Mouse (Mus musculus): ENCODE data around the gene Gm17949. TPM values are rescaled to one million over a fixed set of nuclear protein-coding genes. Genes with fewer than 3 reads are reported as not detected.

Gene Gm17949
- 0.17 and 0.23 TPM in 2 replicates for polyA plus RNA-seq (2012; ENCODE audit: low replicate concordance)

GRCm38 (mm10) chr17:57011236-57012141, at the start of gene Gm17949, which contains the start of gene Gtf2f1:
Gm17949 (plus strand) TSS chr17:57011469.
Gtf2f1 (minus strand) TSS chr17:57011288.

GRCm38 (mm10) chr17:56982013-56982412, 29.3 kb upstream of the Gm17949 start, which contains the start of gene Acer1:
Acer1 (minus strand) TSS chr17:56982126.

DNA sequence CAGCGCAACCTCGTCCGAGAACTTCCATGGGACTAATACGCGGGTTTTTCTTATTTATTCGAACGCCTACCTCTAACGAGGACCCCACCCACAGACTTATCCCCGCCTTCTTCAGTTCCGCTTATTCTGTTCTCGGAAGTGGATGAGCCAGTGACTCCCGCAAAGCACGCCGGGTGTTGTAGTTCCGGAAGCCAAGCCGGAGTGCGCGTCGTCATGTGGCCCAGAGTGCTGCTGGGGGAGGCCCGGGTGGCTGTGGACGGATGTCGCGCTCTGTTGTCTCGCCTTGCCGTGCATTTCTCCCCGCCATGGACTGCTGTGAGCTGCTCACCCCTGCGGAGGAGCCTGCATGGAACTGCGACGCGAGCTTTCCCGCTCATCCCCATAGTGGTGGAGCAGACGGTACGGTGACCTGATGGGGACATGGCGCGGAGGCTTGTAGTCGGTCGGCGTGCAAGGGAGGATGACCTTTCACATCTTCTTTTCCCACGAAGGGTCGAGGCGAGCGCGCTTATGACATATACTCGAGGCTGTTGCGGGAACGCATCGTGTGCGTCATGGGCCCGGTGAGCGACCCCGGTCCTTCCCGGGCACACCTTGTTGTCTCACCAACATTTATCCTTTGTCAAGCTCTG, 21.0 kb upstream of the Gm17949 start, which contains the start of gene Clpp:
Clpp (plus strand) TSS at position 191 of the 632 bp plus-strand sequence.

GRCm38 (mm10) chr17:56997029-56997667, 14.1 kb upstream of the Gm17949 start, which contains the start of gene Alkbh7:
Alkbh7 (plus strand) TSS chr17:56997339.

GRCm38 (mm10) chr17:56999968-57000609, 11.2 kb upstream of the Gm17949 start, which contains the start of gene Pspn:
Pspn (minus strand) TSS chr17:57000018.

DNA sequence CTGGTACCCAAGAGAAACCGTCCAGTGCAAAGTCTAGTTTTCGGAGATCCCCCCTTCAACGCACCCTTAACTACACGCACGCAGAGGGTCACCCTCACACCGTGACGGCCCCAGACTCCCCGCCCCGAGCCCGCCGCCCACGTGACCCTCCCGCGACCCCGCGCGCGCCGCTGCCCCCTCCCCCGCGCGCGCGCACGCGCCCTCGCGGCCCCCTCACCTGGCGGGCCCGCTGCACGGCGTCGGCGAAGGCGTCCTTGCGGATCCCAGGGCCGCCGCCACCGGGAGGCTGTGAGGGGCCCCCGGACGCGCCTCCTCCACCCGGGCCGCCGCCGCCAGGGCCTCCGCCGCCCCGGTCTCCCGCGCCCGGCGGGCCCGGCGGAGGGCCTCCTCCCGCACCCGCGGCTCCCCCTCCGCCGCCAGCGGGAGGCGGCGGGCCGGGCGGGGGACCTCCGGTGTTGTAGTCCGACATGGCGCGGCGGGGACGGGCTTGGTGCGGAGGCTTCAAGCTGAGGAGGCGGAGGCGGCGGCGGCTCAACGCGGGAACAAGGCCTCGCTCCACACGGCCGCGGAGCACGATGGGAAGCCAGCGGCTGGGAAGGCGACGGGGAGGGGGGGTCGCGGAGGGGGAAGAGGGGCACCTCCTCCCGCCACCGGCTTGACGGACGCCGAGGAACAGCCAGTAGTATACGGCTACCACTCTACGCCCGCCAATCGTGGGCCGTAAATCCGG, 19.8 kb downstream of the Gm17949 start, which contains the start of gene Khsrp:
Khsrp (minus strand) TSS at position 592 of the 730 bp plus-strand sequence.

DNA sequence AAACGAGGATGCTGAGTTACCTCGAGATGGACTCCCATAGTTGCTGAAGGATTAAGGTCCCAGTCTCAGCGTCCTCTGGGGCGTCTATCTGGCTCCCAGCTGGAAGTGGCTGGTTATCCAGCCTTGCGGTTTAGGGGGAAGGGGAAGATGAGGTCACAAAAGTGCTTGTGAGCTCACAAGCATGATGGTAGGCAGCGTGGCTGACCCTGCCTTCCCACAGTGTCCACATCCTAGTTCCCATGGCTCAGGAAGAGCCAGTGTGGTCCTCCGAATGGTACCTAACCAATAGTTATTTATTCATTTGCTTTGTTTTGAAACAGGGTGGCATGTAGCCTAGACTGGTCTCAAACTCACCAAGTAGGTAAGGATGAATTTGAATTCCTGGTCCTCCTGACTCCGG, 30.3 kb downstream of the Gm17949 start, which contains the start of gene Slc25a41:
Slc25a41 (minus strand) TSS at position 101 of the 400 bp plus-strand sequence.

DNA sequence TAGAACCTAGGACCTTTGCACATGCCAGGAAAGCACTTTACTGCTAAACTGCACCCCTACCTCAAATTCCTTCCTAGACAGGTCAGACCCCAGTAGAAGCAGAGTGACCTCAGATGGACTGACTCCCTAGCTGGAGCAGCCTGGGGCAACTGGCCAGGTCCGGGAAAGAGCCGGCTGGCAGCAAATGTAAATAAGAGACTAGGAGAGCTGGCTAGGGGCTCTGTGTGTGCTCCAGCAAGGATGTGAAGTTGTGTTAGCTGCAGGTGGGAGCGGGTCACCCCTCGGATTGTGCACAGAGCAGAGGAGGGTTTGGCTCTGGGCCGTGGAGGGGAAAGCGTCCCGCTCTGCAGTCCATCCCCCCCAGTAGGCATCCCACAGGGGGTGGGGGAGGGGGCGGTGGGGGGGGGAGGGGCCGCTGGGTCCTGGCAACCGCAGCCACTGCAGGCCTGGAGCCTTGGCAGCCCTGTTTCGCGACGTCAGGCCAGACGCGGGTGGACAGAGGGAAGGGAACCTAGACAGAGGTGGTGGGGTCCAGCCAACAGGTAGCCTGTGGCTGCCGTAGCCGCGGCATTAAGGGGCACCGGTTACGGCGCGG, 47.7 kb downstream of the Gm17949 start, which contains the start of gene Crb3:
Crb3 (plus strand) TSS at position 215 of the 595 bp plus-strand sequence.

GRCm38 (mm10) chr17:57059486-57059977, 48.3 kb downstream of the Gm17949 start, which contains the start of gene Slc25a23:
Slc25a23 (minus strand) TSS chr17:57059863.

Other genes starting within 250 kb of the Gm17949 start
- gene Dus3l, start 246.7 kb upstream of the Gm17949 start, polyA plus RNA-seq (2012; ENCODE audit: low replicate concordance), result 70.9 and 106 TPM in 2 replicates
- gene Prr22, start 241.2 kb upstream of the Gm17949 start, polyA plus RNA-seq (2012; ENCODE audit: low replicate concordance), result 6.7 and 14.6 TPM in 2 replicates
- gene Rfx2, start 180.5 kb upstream of the Gm17949 start, polyA plus RNA-seq (2012; ENCODE audit: low replicate concordance), result 24.1 and 36.3 TPM in 2 replicates
- gene Acsbg2, start 137.0 kb upstream of the Gm17949 start, polyA plus RNA-seq (2012; ENCODE audit: low replicate concordance), result not detected in 2 replicates
- gene 1700061G19Rik, start 136.0 kb upstream of the Gm17949 start, polyA plus RNA-seq (2012; ENCODE audit: low replicate concordance), result not detected in 2 replicates
- gene Mllt1, start 76.1 kb upstream of the Gm17949 start, polyA plus RNA-seq (2012; ENCODE audit: low replicate concordance), result 88.4 and 103 TPM in 2 replicates
- gene Acer1, start 29.3 kb upstream of the Gm17949 start, polyA plus RNA-seq (2012; ENCODE audit: low replicate concordance), result not detected in 2 replicates
- 37.7 and 105 TPM in 2 replicates for gene Clpp, start 21.2 kb upstream of the Gm17949 start, polyA plus RNA-seq (2012; ENCODE audit: low replicate concordance)
- gene Alkbh7, start 14.1 kb upstream of the Gm17949 start, polyA plus RNA-seq (2012; ENCODE audit: low replicate concordance), result 25.6 and 38.2 TPM in 2 replicates
- not detected in 2 replicates for gene Pspn, start 11.5 kb upstream of the Gm17949 start, polyA plus RNA-seq (2012; ENCODE audit: low replicate concordance)
- 81.6 and 94.3 TPM in 2 replicates for gene Gtf2f1, start 181 bp upstream of the Gm17949 start, polyA plus RNA-seq (2012; ENCODE audit: low replicate concordance)
- 248 and 458 TPM in 2 replicates for gene Khsrp, start 20.1 kb downstream of the Gm17949 start, polyA plus RNA-seq (2012; ENCODE audit: low replicate concordance)
- not detected in 2 replicates for gene Slc25a41, start 30.2 kb downstream of the Gm17949 start, polyA plus RNA-seq (2012; ENCODE audit: low replicate concordance)
- gene Crb3, start 47.6 kb downstream of the Gm17949 start, polyA plus RNA-seq (2012; ENCODE audit: low replicate concordance), result 18.4 and 34.3 TPM in 2 replicates
- 16.7 and 20.4 TPM in 2 replicates for gene Slc25a23, start 48.4 kb downstream of the Gm17949 start, polyA plus RNA-seq (2012; ENCODE audit: low replicate concordance)
- gene Dennd1c, start 67.0 kb downstream of the Gm17949 start, polyA plus RNA-seq (2012; ENCODE audit: low replicate concordance), result 211 and 238 TPM in 2 replicates
- gene Tubb4a, start 76.3 kb downstream of the Gm17949 start, polyA plus RNA-seq (2012; ENCODE audit: low replicate concordance), result 0.80 and 0.96 TPM in 2 replicates
- 1.5 and 1.6 TPM in 2 replicates for gene Tnfsf9, start 93.9 kb downstream of the Gm17949 start, polyA plus RNA-seq (2012; ENCODE audit: low replicate concordance)
- 0.17 and 0.98 TPM in 2 replicates for gene Cd70, start 138.3 kb downstream of the Gm17949 start, polyA plus RNA-seq (2012; ENCODE audit: low replicate concordance)
- gene Tnfsf14, start 182.7 kb downstream of the Gm17949 start, polyA plus RNA-seq (2012; ENCODE audit: low replicate concordance), result 7.8 and 15.8 TPM in 2 replicates
- 9.1 and 16.5 TPM in 2 replicates for gene C3, start 216.7 kb downstream of the Gm17949 start, polyA plus RNA-seq (2012; ENCODE audit: low replicate concordance)
- 34.0 and 34.2 TPM in 2 replicates for gene Gpr108, start 237.0 kb downstream of the Gm17949 start, polyA plus RNA-seq (2012; ENCODE audit: low replicate concordance)
- gene Trip10, start 238.0 kb downstream of the Gm17949 start, polyA plus RNA-seq (2012; ENCODE audit: low replicate concordance), result 9.3 and 9.4 TPM in 2 replicates